Mouse (Mus musculus) layer of hippocampus, adult 9-11 months (tissue): ENCODE results near the gene Pom121l2.

Source experiments
- DNase-seq: peaks from one replicate; pipeline ENCODE4 v3.0.0; 2022

Gene Pom121l2

GRCm38 (mm10) chr13:21994896-21995295 lies 13.9 kb downstream of the Pom121l2 start:
- DNase-seq, result no peak

- no peak for DNase-seq
These were observed 14.4 kb downstream of the Pom121l2 start for GRCm38 (mm10) chr13:21995331-21995914.

- no peak for DNase-seq
These were observed 15.3 kb downstream of the Pom121l2 start for GRCm38 (mm10) chr13:21996101-21996839.

GRCm38 (mm10) chr13:21996840-21997185 lies 15.8 kb downstream of the Pom121l2 start:
- no peak for DNase-seq

- DNase-seq, result no peak
These were observed 16.3 kb downstream of the Pom121l2 start for GRCm38 (mm10) chr13:21997201-21997820.

- DNase-seq, result no peak
These were observed 16.8 kb downstream of the Pom121l2 start for GRCm38 (mm10) chr13:21997821-21998220.

GRCm38 (mm10) chr13:21998412-21998811 lies 17.4 kb downstream of the Pom121l2 start:
- DNase-seq, result no peak

- no peak for DNase-seq
These were observed 18.2 kb downstream of the Pom121l2 start for GRCm38 (mm10) chr13:21999147-21999546.

- no peak for DNase-seq
These were observed 20.4 kb downstream of the Pom121l2 start for GRCm38 (mm10) chr13:22001346-22001745.

GRCm38 (mm10) chr13:22001823-22002222 lies 20.8 kb downstream of the Pom121l2 start:
- no peak for DNase-seq

DNA sequence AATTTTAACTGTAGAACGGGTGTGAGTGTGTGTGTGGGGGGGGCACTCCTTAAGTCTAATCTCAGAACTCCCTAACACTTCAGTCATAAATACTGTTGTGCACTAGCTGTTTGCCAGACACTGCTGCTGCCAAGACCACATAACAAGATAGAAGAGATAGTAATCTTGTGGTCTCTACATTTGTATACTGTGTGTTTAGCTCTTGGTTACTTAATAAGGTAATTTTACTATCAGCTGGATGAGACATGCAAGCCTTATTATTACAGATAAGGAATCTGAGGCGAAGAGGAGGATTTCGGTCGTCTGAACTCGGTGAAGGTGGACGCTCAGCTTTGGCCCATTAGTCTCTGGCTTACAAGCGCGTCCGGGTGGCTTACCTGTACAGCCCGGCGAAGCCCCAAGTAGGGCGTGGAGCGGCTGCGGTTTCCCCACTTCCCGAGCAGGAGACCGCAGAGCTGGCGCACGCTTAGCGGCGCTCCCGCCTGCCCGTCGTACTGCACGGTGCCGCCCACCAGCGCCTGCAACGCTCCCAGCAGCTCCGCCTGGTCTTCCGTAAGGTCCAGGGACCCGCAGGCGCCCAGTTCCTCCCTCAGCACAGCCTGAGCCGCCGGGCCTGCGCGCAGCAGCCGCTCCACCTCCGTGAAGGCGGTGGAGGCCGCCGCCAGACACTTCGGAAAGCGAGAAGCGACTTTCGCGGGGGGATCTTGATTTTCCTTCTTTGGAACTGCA lies 24.8 kb downstream of the Pom121l2 start:
- DNase-seq, result no peak

DNA sequence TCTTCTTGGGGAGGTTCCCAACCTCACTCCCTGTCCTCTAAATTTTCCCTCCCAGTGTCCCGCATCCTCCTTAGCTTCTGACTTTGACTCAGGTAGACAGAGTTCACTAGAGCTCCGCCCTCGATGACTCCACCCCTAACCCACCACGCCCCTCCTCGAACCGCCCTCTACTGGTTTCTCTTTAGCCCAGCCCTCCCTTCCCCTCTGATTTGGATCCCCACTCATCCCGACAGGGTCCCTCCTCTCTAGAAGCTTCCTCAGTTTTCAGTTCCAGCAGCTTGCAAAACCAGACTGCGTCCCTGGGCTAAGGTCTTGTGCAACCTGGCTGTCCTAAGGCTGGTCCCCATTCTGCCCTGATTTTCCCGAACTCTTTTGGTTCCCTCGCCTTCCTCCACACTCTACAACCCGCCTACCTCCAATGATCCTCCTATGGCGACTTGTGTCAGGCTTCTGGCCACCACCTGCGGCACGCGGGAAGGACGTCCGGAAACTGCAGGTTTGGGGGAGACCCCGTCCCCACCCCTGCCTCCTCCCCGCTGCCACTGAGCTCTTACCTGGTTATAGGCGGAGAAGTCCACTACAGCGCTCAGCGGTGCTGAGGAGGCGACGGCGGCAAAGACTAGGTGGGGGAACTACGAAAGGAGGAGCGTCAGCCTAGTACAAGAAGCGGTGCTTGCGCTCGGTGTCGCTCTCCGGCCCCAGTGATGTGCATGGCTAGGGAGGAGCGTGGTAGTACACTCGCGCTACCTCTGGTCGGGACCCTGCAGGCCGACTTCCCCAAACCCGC lies 25.5 kb downstream of the Pom121l2 start:
- no peak for DNase-seq

- no peak for DNase-seq
These were observed 26.1 kb downstream of the Pom121l2 start for GRCm38 (mm10) chr13:22007121-22007510.

DNA sequence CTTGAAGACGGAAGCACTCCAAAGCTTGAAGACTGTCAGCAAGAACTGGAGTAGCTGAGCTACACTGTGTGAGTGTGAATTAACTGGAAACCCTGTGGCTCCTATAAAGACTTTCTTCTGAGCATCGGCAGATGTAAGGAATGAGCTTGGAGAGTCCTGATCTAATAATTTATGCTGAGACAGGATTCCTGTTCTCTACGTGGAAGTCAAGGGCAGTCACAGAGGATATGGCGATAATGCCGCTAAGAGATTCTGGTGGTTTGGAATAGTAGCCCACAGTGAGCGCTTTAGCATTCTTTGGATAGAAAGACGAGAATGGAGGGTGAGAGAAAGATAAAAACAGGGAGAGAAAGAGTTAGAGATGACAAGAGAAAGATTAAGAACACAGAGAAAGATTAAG lies 26.9 kb downstream of the Pom121l2 start:
- no peak for DNase-seq

DNA sequence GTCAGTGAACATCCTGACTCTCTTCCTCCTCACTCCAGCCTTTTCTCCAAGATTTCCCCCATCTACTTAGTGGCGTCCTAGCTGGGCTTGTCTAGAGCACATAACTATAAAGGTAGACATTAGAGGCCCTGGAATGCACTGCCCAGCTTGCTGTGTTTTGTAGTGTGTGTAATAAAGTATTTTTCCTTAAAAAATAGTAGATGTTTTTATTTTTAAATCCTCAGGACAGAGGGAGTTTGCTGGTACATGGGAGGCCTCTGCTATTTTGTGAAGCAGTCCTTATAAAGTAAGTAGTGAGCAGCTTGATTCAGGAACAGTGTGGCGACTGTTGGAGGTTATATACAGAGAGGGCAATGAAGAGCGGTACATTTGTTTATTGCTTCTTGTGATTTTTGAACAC lies 27.7 kb downstream of the Pom121l2 start:
- no peak for DNase-seq

GRCm38 (mm10) chr13:22009642-22010041 lies 28.6 kb downstream of the Pom121l2 start, which contains the start of gene Prss16:
Gene Prss16 (minus strand): TSS chr13:22009742.
- DNase-seq, result no peak

DNA sequence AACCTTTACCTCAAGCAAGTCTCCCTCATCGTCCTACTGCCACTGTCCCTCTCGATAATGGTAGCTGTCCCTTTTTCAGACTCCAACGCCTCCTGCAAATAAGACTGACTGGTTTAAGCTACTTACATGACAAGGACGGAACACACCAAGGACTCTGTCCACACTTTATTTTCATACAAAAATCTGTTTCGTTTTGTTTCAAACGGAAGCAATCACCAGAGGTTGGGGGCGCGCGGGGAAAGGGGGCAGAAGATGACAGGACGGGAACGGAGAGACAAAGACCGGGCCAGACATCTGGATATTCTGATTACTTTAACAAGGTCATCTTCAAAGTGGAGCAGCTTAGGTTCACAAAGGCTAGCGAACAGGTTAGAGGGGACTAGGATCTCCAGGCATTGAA lies 32.7 kb downstream of the Pom121l2 start:
- no peak for DNase-seq

- no peak for DNase-seq
These were observed 33.4 kb downstream of the Pom121l2 start for GRCm38 (mm10) chr13:22014411-22014845.

GRCm38 (mm10) chr13:22015479-22016450 lies 34.8 kb downstream of the Pom121l2 start:
- peak; percentile 65 for DNase-seq

DNA sequence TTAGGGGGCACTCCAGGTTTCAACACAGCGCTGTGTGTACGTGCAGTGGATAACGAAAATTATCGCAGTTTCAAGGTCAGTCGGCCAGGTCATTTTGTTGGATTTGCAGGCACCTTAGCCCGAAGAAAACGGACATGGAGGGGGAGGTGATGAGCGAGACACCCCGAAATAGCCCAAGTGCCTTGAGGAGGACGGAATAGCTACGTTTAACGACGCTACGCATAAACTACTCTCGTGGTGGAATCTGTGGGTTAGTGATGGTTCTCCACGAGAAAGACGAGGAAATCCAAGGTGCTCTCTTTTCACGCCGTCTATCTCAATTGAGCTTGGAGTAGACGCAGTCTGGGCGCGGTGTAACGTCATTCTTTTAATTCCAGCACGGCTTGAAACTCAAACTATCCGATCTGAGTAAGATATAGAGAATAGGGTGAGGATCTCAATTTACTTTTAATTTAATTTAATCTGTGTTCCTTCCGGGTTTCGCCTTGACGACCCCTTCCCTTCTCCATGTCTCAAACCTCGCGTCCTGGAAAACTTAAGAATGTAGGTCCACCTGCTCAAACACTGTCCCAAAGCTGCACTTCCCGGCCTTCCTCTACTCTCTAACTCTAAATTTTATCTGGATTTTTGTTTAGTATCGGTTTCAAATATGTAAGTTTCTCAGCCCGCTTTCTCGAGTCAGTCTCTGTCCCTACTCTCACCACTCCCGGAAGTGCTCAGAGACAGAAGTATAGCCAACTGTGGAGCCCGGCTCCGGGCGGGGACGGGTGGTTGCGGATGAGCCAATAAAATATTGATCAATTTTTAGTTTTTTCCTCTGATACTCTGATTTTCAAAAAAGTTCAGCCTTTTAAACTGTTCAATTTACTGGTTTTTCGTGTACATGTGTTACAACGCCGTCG lies 39.2 kb downstream of the Pom121l2 start:
- no peak for DNase-seq
